Mouse (Mus musculus) neural tube, embryonic 14.5 days (tissue): ENCODE data around the gene Traf5. TPM values are rescaled to one million over a fixed set of nuclear protein-coding genes. Genes with fewer than 3 reads are reported as not detected.
A peak's percentile ranks its signal among the peaks of the same experiment; 100 is the strongest.

Source experiments
- ATAC-seq: fragments of 200-750 bp; cut with Nextera tagmentation; 2 replicates; pipeline ENCODE4 v1.8.0; 2017; ENCODE audit warnings: low read depth, mild to moderate bottlenecking, moderate TSS enrichment, moderate library complexity
- H3K27ac ChIP-seq: fragments of 300-500 bp; sonication (generic); 2 replicates; pipeline ENCODE4 v1.5.1; 2014; ENCODE audit warnings: low read depth, mild to moderate bottlenecking, control low read depth, low read length, moderate library complexity, mixed read lengths
- H3K27me3 ChIP-seq: fragments of 300-500 bp; sonication (generic); 2 replicates; pipeline ENCODE4 v1.6.1; 2014; ENCODE audit warnings: low read length; ENCODE audit not compliant: control insufficient read depth, insufficient read depth
- H3K36me3 ChIP-seq: fragments of 300-500 bp; sonication (generic); 2 replicates; pipeline ENCODE4 v1.6.1; 2014; ENCODE audit warnings: low read length, mixed read lengths; ENCODE audit not compliant: control insufficient read depth, insufficient read depth
- H3K4me1 ChIP-seq: fragments of 300-500 bp; sonication (generic); 2 replicates; pipeline ENCODE4 v1.6.1; 2014; ENCODE audit warnings: low read length; ENCODE audit not compliant: control insufficient read depth, insufficient read depth
- H3K4me2 ChIP-seq: fragments of 300-500 bp; sonication (generic); 2 replicates; pipeline ENCODE4 v1.6.1; 2014; ENCODE audit warnings: mild to moderate bottlenecking, low read depth, low read length, control low read depth
- H3K4me3 ChIP-seq: fragments of 300-500 bp; sonication (generic); 2 replicates; pipeline ENCODE4 v1.5.1; 2014; ENCODE audit warnings: low read depth, low read length, control low read depth, mixed read lengths
- H3K9ac ChIP-seq: fragments of 300-500 bp; sonication (generic); replicated peaks from 2 replicates; pipeline ENCODE4 v1.6.1; 2014; ENCODE audit warnings: low read depth, mild to moderate bottlenecking, control low read depth, low read length, mixed read lengths
- H3K9me3 ChIP-seq: fragments of 300-500 bp; sonication (generic); 2 replicates; pipeline ENCODE4 v1.6.1; 2016; ENCODE audit warnings: low read length; ENCODE audit not compliant: control insufficient read depth
- WGBS: fragments of 180-500 bp; shearing (Covaris S2); extraction: QIAGEN DNeasy Blood & Tissue Kit; methylation state at CpG from one replicate; pipeline ENCODE4 v1.1.7; 2014; 5-methylcytosine and 5-hydroxymethylcytosine counted together
- polyA plus RNA-seq: library from polyadenylated mRNA; unstranded; fragments of >200 nt; fragmentation: Nextera tagmentation; extraction: Ambion mirVana; gene quantifications from 2 replicates; pipeline ENCODE4 v1.2.1, GENCODE M21; 2014

Gene Traf5
- polyA plus RNA-seq, 1 experiment from 2014 or later, result 2.3 TPM

- Histone ChIP-seq H3K4me3 (no peak overlapping the region), H3K9ac (no peak overlapping the region), H3K4me2 (no peak overlapping the region), H3K27ac (no peak overlapping the region), H3K4me1 (no peaks in the 10 kb centered on the region), H3K9me3 (no peaks in the 10 kb centered on the region), H3K36me3 (no peaks in the 10 kb centered on the region), H3K27me3 (no peaks in the 10 kb centered on the region)
- no peak for ATAC-seq
- WGBS, result 80% methylated on average over 5 of the region's 5 CpGs
These were observed 122.4 kb downstream of the Traf5 start for GRCm38 (mm10) chr1:191969939-191970338.

GRCm38 (mm10) chr1:191964773-191965481 is 127.4 kb downstream of the Traf5 start:
- Histone ChIP-seq H3K4me2 (no peak overlapping the region), H3K27ac (no peak overlapping the region), H3K4me3 (no peak overlapping the region), H3K27me3 (no peaks in the 10 kb centered on the region), H3K9me3 (no peaks in the 10 kb centered on the region), H3K4me1 (no peaks in the 10 kb centered on the region), H3K36me3 (no peaks in the 10 kb centered on the region), H3K9ac (no peak overlapping the region)
- 21% methylated on average over 13 of the region's 13 CpGs for WGBS
- ATAC-seq, result peak; percentile 31; the same call in 1 of the 2 replicates

- Histone ChIP-seq H3K9ac (no peak overlapping the region), H3K4me3 (no peak overlapping the region), H3K9me3 (no peaks in the 10 kb centered on the region), H3K27ac (no peak overlapping the region), H3K36me3 (no peaks in the 10 kb centered on the region), H3K4me1 (no peaks in the 10 kb centered on the region), H3K27me3 (no peaks in the 10 kb centered on the region), H3K4me2 (no peak overlapping the region)
- peak; percentile 84; the same call in 1 of the 2 replicates for ATAC-seq
- WGBS, result 21% methylated on average over 8 of the region's 8 CpGs
These were observed 128.2 kb downstream of the Traf5 start for GRCm38 (mm10) chr1:191963948-191964772.

GRCm38 (mm10) chr1:191963413-191963812 is 128.9 kb downstream of the Traf5 start:
- H3K4me3 ChIP-seq, result no peak overlapping the region
- H3K9me3 ChIP-seq, result no peaks in the 10 kb centered on the region
- H3K4me2 ChIP-seq, result no peak overlapping the region
- no peaks in the 10 kb centered on the region for H3K27me3 ChIP-seq
- no peak overlapping the region for H3K27ac ChIP-seq
- H3K9ac ChIP-seq, result no peak overlapping the region
- no peaks in the 10 kb centered on the region for H3K4me1 ChIP-seq
- ATAC-seq, result no peak
- WGBS, result 81% methylated on average over 3 of the region's 3 CpGs
- no peaks in the 10 kb centered on the region for H3K36me3 ChIP-seq

- no peak for ATAC-seq
- WGBS, result 68% methylated on average over 2 of the region's 2 CpGs
- Histone ChIP-seq H3K9me3 (no peaks in the 10 kb centered on the region), H3K4me3 (no peak overlapping the region), H3K27me3 (no peaks in the 10 kb centered on the region), H3K9ac (no peak overlapping the region), H3K36me3 (no peaks in the 10 kb centered on the region), H3K4me1 (no peaks in the 10 kb centered on the region), H3K4me2 (no peak overlapping the region), H3K27ac (no peak overlapping the region)
These were observed 131.4 kb downstream of the Traf5 start for GRCm38 (mm10) chr1:191960946-191961345.

GRCm38 (mm10) chr1:191957321-191957720 is 135.0 kb downstream of the Traf5 start:
- Histone ChIP-seq H3K4me1 (no peaks in the 10 kb centered on the region), H3K4me2 (no peak overlapping the region), H3K9me3 (no peaks in the 10 kb centered on the region), H3K27ac (no peak overlapping the region), H3K36me3 (no peaks in the 10 kb centered on the region), H3K27me3 (no peaks in the 10 kb centered on the region), H3K4me3 (no peak overlapping the region), H3K9ac (no peak overlapping the region)
- WGBS, result 94% methylated on average over 3 of the region's 3 CpGs
- ATAC-seq, result no peak

GRCm38 (mm10) chr1:191956871-191957270 is 135.5 kb downstream of the Traf5 start:
- WGBS, result 88% methylated on average over 2 of the region's 2 CpGs
- no peaks in the 10 kb centered on the region for H3K36me3 ChIP-seq
- H3K4me1 ChIP-seq, result no peaks in the 10 kb centered on the region
- H3K9ac ChIP-seq, result no peak overlapping the region
- no peak overlapping the region for H3K4me3 ChIP-seq
- H3K27me3 ChIP-seq, result no peaks in the 10 kb centered on the region
- no peak for ATAC-seq
- H3K9me3 ChIP-seq, result no peaks in the 10 kb centered on the region
- H3K4me2 ChIP-seq, result no peak overlapping the region
- no peak overlapping the region for H3K27ac ChIP-seq

GRCm38 (mm10) chr1:191956261-191956660 is 136.1 kb downstream of the Traf5 start:
- Histone ChIP-seq H3K9ac (no peak overlapping the region), H3K9me3 (no peaks in the 10 kb centered on the region), H3K36me3 (no peaks in the 10 kb centered on the region), H3K4me3 (no peak overlapping the region), H3K4me1 (no peaks in the 10 kb centered on the region), H3K27me3 (no peaks in the 10 kb centered on the region), H3K4me2 (no peak overlapping the region), H3K27ac (no peak overlapping the region)
- WGBS, result 83% methylated on average over 3 of the region's 3 CpGs
- ATAC-seq, result no peak

GRCm38 (mm10) chr1:191955101-191955500 is 137.3 kb downstream of the Traf5 start:
- H3K27me3 ChIP-seq, result no peaks in the 10 kb centered on the region
- no peak overlapping the region for H3K4me2 ChIP-seq
- no peaks in the 10 kb centered on the region for H3K36me3 ChIP-seq
- H3K9me3 ChIP-seq, result no peaks in the 10 kb centered on the region
- WGBS, result 69% methylated on average over 3 of the region's 3 CpGs
- H3K4me1 ChIP-seq, result no peaks in the 10 kb centered on the region
- no peak overlapping the region for H3K27ac ChIP-seq
- H3K4me3 ChIP-seq, result no peak overlapping the region
- ATAC-seq, result no peak
- no peak overlapping the region for H3K9ac ChIP-seq
